Mouse (Mus musculus) heart, embryonic 15.5 days (tissue): ENCODE measurements around the gene Ralgps2. TPM values are rescaled to one million over a fixed set of nuclear protein-coding genes. Genes with fewer than 3 reads are reported as not detected.

Experiments
- ATAC-seq: fragments of 200-750 bp; cut with Nextera tagmentation; replicated peaks from 2 replicates; pipeline ENCODE4 v1.8.0; 2017; ENCODE audit warnings: low read depth, moderate TSS enrichment; ENCODE audit not compliant: insufficient number of reproducible peaks, insufficient read depth, low FRiP score
- H3K27ac ChIP-seq: fragments of 300-500 bp; sonication (generic); 2 replicates; pipeline ENCODE4 v1.5.1; 2015; ENCODE audit warnings: mild to moderate bottlenecking, inconsistent platforms
- H3K27me3 ChIP-seq: fragments of 300-500 bp; sonication (generic); 2 replicates; pipeline ENCODE4 v1.6.1; 2015; ENCODE audit warnings: inconsistent platforms
- H3K36me3 ChIP-seq: fragments of 300-500 bp; sonication (generic); 2 replicates; pipeline ENCODE4 v1.6.1; 2015; ENCODE audit warnings: mild to moderate bottlenecking, inconsistent platforms
- H3K4me1 ChIP-seq: fragments of 300-500 bp; sonication (generic); replicated peaks from 2 replicates; pipeline ENCODE4 v1.6.1; 2015; ENCODE audit warnings: inconsistent platforms
- H3K4me2 ChIP-seq: fragments of 300-500 bp; sonication (generic); 2 replicates; pipeline ENCODE4 v1.6.1; 2015; ENCODE audit warnings: inconsistent platforms, mild to moderate bottlenecking, moderate library complexity
- H3K4me3 ChIP-seq: fragments of 300-500 bp; sonication (generic); 2 replicates; pipeline ENCODE4 v1.5.1; 2015; ENCODE audit warnings: mild to moderate bottlenecking, inconsistent platforms
- H3K9ac ChIP-seq: fragments of 300-500 bp; sonication (generic); 2 replicates; pipeline ENCODE4 v1.6.1; 2015; ENCODE audit warnings: mild to moderate bottlenecking, inconsistent platforms
- H3K9me3 ChIP-seq: fragments of 300-500 bp; sonication (generic); replicated peaks from 2 replicates; pipeline ENCODE4 v1.6.1; 2016; ENCODE audit warnings: inconsistent platforms
- WGBS: fragments of 180-500 bp; shearing (Covaris S2); methylation state at CpG from one replicate; pipeline ENCODE4 v1.1.7; 2015; ENCODE audit warnings: mixed read lengths; 5-methylcytosine and 5-hydroxymethylcytosine counted together
- polyA plus RNA-seq: library from polyadenylated mRNA; unstranded; fragments of >200 nt; fragmentation: Nextera tagmentation; extraction: Ambion mirVana; gene quantifications from 2 replicates; pipeline ENCODE4 v1.2.1, GENCODE M21; 2015

Ralgps2 gene
- polyA plus RNA-seq, 1 experiment from 2014 or later = 54.1 TPM

GRCm38 (mm10) chr1:156760549-156761429 lies 178.6 kb downstream of the Ralgps2 start:
- peak overlapping the region; percentile 22; the same call in 1 of the 2 replicates for H3K4me2 ChIP-seq

GRCm38 (mm10) chr1:156758326-156758725 lies 181.1 kb downstream of the Ralgps2 start:
- Histone ChIP-seq H3K4me3 (no peak overlapping the region), H3K9me3 (no peaks in the 10 kb centered on the region), H3K9ac (no peak overlapping the region), H3K27me3 (no peaks in the 10 kb centered on the region), H3K4me1 (peaks cover 27% of the 10 kb centered on the region), H3K4me2 (no peak overlapping the region), H3K36me3 (no peaks in the 10 kb centered on the region), H3K27ac (no peak overlapping the region)
- no peak for ATAC-seq
- WGBS = 72% methylated on average over 4 of the region's 4 CpGs

More at GRCm38 (mm10) chr1:156760549-156761429, 178.6 kb downstream of the Ralgps2 start:
- H3K36me3 ChIP-seq = no peaks in the 10 kb centered on the region
- H3K4me3 ChIP-seq = no peak overlapping the region
- H3K9me3 ChIP-seq = no peaks in the 10 kb centered on the region
- no peaks in the 10 kb centered on the region for H3K27me3 ChIP-seq
- no peak for ATAC-seq
- no peak overlapping the region for H3K9ac ChIP-seq
- peaks cover 15% of the 10 kb centered on the region for H3K4me1 ChIP-seq
- WGBS = 70% methylated on average over 13 of the region's 13 CpGs
- peak overlapping the region; percentile 83 for H3K27ac ChIP-seq

- ATAC-seq = no peak; the same call in 1 of the 2 replicates
- no peaks in the 10 kb centered on the region for H3K27me3 ChIP-seq
- no peaks in the 10 kb centered on the region for H3K36me3 ChIP-seq
- peaks cover 11% of the 10 kb centered on the region for H3K4me1 ChIP-seq
- no peaks in the 10 kb centered on the region for H3K9me3 ChIP-seq
- no peak overlapping the region for H3K4me3 ChIP-seq
- H3K4me2 ChIP-seq = no peak overlapping the region
- H3K9ac ChIP-seq = no peak overlapping the region; the same call in 1 of the 2 replicates
- no peak overlapping the region for H3K27ac ChIP-seq
- 48% methylated on average over 15 of the region's 15 CpGs for WGBS
Measured at GRCm38 (mm10) chr1:156754608-156755413, 184.6 kb downstream of the Ralgps2 start.

Other genes with a start within 250 kb of the Ralgps2 start
- gene Fam20b, start 220.5 kb downstream of the Ralgps2 start, polyA plus RNA-seq = 22.1 and 24.1 TPM in 2 replicates
- gene Angptl1, start 101.1 kb downstream of the Ralgps2 start, polyA plus RNA-seq = 4.1 and 6.9 TPM in 2 replicates
- gene Tex35, start 169.1 kb upstream of the Ralgps2 start, polyA plus RNA-seq = not detected in 2 replicates